Mouse (Mus musculus) brown adipose tissue, adult 24 weeks (tissue): ENCODE data around the gene Aar2. TPM values are rescaled to one million over a fixed set of nuclear protein-coding genes. Genes with fewer than 3 reads are reported as not detected.
A peak's percentile ranks its signal among the peaks of the same experiment; 100 is the strongest.

Experiments used
- H3K27ac ChIP-seq: fragments of 200-500 bp; replicated peaks from 2 replicates; pipeline ENCODE4 v1.5.1; 2012; ENCODE audit warnings: low read depth, mild to moderate bottlenecking, low read length
- H3K4me1 ChIP-seq: fragments of 200-500 bp; 2 replicates; pipeline ENCODE4 v1.6.1; 2012; ENCODE audit warnings: low read length, mixed read lengths; ENCODE audit not compliant: control insufficient read depth, insufficient read depth, insufficient read length
- H3K4me3 ChIP-seq: fragments of 200-500 bp; 2 replicates; pipeline ENCODE4 v1.5.1; 2012; ENCODE audit warnings: low read depth, mild to moderate bottlenecking, low read length, moderate library complexity; ENCODE audit not compliant: insufficient read depth
- polyA plus RNA-seq: library from polyadenylated mRNA; stranded (reverse); fragments of >200 nt; gene quantifications from 2 replicates; pipeline ENCODE4 v1.2.4, GENCODE M21; 2012; ENCODE audit not compliant: missing spikeins, insufficient read depth, insufficient read length

Gene Aar2
- polyA plus RNA-seq, 1 experiment: 9.2 TPM

- H3K27ac ChIP-seq: no peak overlapping the region
- no peaks in the 10 kb centered on the region for H3K4me1 ChIP-seq
- no peak overlapping the region for H3K4me3 ChIP-seq
Measured at GRCm38 (mm10) chr2:156584797-156585471, 37.5 kb downstream of the Aar2 start.

GRCm38 (mm10) chr2:156589481-156589880, 42.1 kb downstream of the Aar2 start:
- Histone ChIP-seq H3K4me1 (no peaks in the 10 kb centered on the region), H3K27ac (no peak overlapping the region), H3K4me3 (no peak overlapping the region)

- no peak overlapping the region for H3K4me3 ChIP-seq
- no peak overlapping the region for H3K27ac ChIP-seq
- H3K4me1 ChIP-seq: no peaks in the 10 kb centered on the region
Measured at GRCm38 (mm10) chr2:156594987-156595490, 47.7 kb downstream of the Aar2 start.

- no peak overlapping the region for H3K27ac ChIP-seq
- H3K4me1 ChIP-seq: no peaks in the 10 kb centered on the region
- H3K4me3 ChIP-seq: no peak overlapping the region
Measured at GRCm38 (mm10) chr2:156602581-156602980, 55.2 kb downstream of the Aar2 start.

GRCm38 (mm10) chr2:156603671-156604070, 56.3 kb downstream of the Aar2 start:
- Histone ChIP-seq H3K4me1 (no peaks in the 10 kb centered on the region), H3K27ac (no peak overlapping the region), H3K4me3 (no peak overlapping the region)

- Histone ChIP-seq H3K27ac (no peak overlapping the region), H3K4me1 (no peaks in the 10 kb centered on the region), H3K4me3 (no peak overlapping the region)
Measured at GRCm38 (mm10) chr2:156605144-156605543, 57.8 kb downstream of the Aar2 start.

GRCm38 (mm10) chr2:156605971-156606370, 58.6 kb downstream of the Aar2 start:
- H3K4me3 ChIP-seq: no peak overlapping the region
- no peak overlapping the region for H3K27ac ChIP-seq
- no peaks in the 10 kb centered on the region for H3K4me1 ChIP-seq

- H3K4me1 ChIP-seq: peaks cover 2% of the 10 kb centered on the region; the same call in 1 of the 2 replicates
- no peak overlapping the region for H3K27ac ChIP-seq
- H3K4me3 ChIP-seq: peak overlapping the region; percentile 43
Measured at GRCm38 (mm10) chr2:156613081-156613540, 65.7 kb downstream of the Aar2 start.

GRCm38 (mm10) chr2:156613541-156614257, 66.3 kb downstream of the Aar2 start, which contains the start of gene Dlgap4:
Dlgap4 (plus strand) TSS chr2:156613705.
- H3K4me1 ChIP-seq: peaks cover 2% of the 10 kb centered on the region; the same call in 1 of the 2 replicates
- H3K4me3 ChIP-seq: peak within 1 kb of the TSS; percentile 51
- H3K27ac ChIP-seq: no peak within 1 kb of the TSS

- H3K4me3 ChIP-seq: peak overlapping the region; percentile 51
- no peak overlapping the region for H3K27ac ChIP-seq
- H3K4me1 ChIP-seq: peaks cover 2% of the 10 kb centered on the region; the same call in 1 of the 2 replicates
Measured at GRCm38 (mm10) chr2:156614258-156614556, 66.8 kb downstream of the Aar2 start.

- H3K4me1 ChIP-seq: peaks cover 2% of the 10 kb centered on the region; the same call in 1 of the 2 replicates
- 0 out of 2 replicates have a peak overlapping the region, but pooled peaks have one; percentile 2 for H3K4me3 ChIP-seq
- H3K27ac ChIP-seq: no peak overlapping the region
Measured at GRCm38 (mm10) chr2:156614661-156615654, 67.6 kb downstream of the Aar2 start.

GRCm38 (mm10) chr2:156616513-156616912, 69.1 kb downstream of the Aar2 start:
- Histone ChIP-seq H3K4me1 (peaks cover 2% of the 10 kb centered on the region; the same call in 1 of the 2 replicates), H3K4me3 (no peak overlapping the region), H3K27ac (no peak overlapping the region)

- Histone ChIP-seq H3K4me1 (peaks cover 2% of the 10 kb centered on the region; the same call in 1 of the 2 replicates), H3K27ac (no peak overlapping the region), H3K4me3 (no peak overlapping the region)
Measured at GRCm38 (mm10) chr2:156617536-156617935, 70.2 kb downstream of the Aar2 start.
